Mouse (Mus musculus) stomach, postnatal 0 days (tissue): ENCODE data around the gene Ciao2b. TPM values are rescaled to one million over a fixed set of nuclear protein-coding genes. Genes with fewer than 3 reads are reported as not detected.

Experiments
- ATAC-seq: fragments of 200-750 bp; cut with Nextera tagmentation; 2 replicates; pipeline ENCODE4 v1.8.0; 2017; ENCODE audit not compliant: low FRiP score, low TSS enrichment
- DNase-seq: peaks from one replicate; pipeline ENCODE4 v3.0.0-alpha.2; 2016; ENCODE audit warnings: low spot score
- H3K27ac ChIP-seq: fragments of 300-500 bp; sonication (generic); replicated peaks from 2 replicates; pipeline ENCODE4 v1.5.1; 2014; ENCODE audit warnings: mild to moderate bottlenecking, control low read depth
- H3K27me3 ChIP-seq: fragments of 300-500 bp; sonication (generic); 2 replicates; pipeline ENCODE4 v1.6.1; 2014; ENCODE audit warnings: low read length; ENCODE audit not compliant: control insufficient read depth, insufficient read depth
- H3K36me3 ChIP-seq: fragments of 300-500 bp; sonication (generic); 2 replicates; pipeline ENCODE4 v1.6.1; 2014; ENCODE audit warnings: low read length, mixed read lengths; ENCODE audit not compliant: control insufficient read depth, insufficient read depth
- H3K4me1 ChIP-seq: fragments of 300-500 bp; sonication (generic); replicated peaks from 2 replicates; pipeline ENCODE4 v1.6.1; 2014; ENCODE audit warnings: antibody characterized with exemption; ENCODE audit not compliant: control insufficient read depth, insufficient read depth
- H3K4me2 ChIP-seq: fragments of 300-500 bp; sonication (generic); replicated peaks from 2 replicates; pipeline ENCODE4 v1.6.1; 2014; ENCODE audit warnings: low read depth, mild to moderate bottlenecking, control low read depth, moderate library complexity
- H3K4me3 ChIP-seq: fragments of 300-500 bp; sonication (generic); 2 replicates; pipeline ENCODE4 v1.5.1; 2014; ENCODE audit warnings: low read depth, low read length, control low read depth
- H3K9ac ChIP-seq: fragments of 300-500 bp; sonication (generic); 2 replicates; pipeline ENCODE4 v1.6.1; 2014; ENCODE audit warnings: mild to moderate bottlenecking, low read length, control low read depth, mixed read lengths
- H3K9me3 ChIP-seq: fragments of 300-500 bp; sonication (generic); 2 replicates; pipeline ENCODE4 v1.6.1; 2016; ENCODE audit warnings: low read length; ENCODE audit not compliant: control insufficient read depth
- CTCF ChIP-seq: IDR thresholded peaks from 2 replicates; pipeline ENCODE4 v1.5.1; 2016; ENCODE audit warnings: antibody characterized with exemption, low read depth, mild to moderate bottlenecking, moderate library complexity
- EP300 ChIP-seq: optimal IDR thresholded peaks from 2 replicates; pipeline ENCODE3; 2016; ENCODE audit warnings: antibody characterized with exemption
- WGBS: fragments of 180-500 bp; shearing (Covaris S2); extraction: QIAGEN DNeasy Blood & Tissue Kit; methylation state at CpG from one replicate; pipeline ENCODE4 v1.1.7; 2014; 5-methylcytosine and 5-hydroxymethylcytosine counted together
- polyA plus RNA-seq: library from polyadenylated mRNA; unstranded; fragments of >200 nt; fragmentation: Nextera tagmentation; extraction: Ambion mirVana; gene quantifications from 2 replicates; pipeline ENCODE4 v1.2.1, GENCODE M21; 2015

Gene Ciao2b
- polyA plus RNA-seq, 1 experiment from 2014 or later: 71.2 TPM

DNA sequence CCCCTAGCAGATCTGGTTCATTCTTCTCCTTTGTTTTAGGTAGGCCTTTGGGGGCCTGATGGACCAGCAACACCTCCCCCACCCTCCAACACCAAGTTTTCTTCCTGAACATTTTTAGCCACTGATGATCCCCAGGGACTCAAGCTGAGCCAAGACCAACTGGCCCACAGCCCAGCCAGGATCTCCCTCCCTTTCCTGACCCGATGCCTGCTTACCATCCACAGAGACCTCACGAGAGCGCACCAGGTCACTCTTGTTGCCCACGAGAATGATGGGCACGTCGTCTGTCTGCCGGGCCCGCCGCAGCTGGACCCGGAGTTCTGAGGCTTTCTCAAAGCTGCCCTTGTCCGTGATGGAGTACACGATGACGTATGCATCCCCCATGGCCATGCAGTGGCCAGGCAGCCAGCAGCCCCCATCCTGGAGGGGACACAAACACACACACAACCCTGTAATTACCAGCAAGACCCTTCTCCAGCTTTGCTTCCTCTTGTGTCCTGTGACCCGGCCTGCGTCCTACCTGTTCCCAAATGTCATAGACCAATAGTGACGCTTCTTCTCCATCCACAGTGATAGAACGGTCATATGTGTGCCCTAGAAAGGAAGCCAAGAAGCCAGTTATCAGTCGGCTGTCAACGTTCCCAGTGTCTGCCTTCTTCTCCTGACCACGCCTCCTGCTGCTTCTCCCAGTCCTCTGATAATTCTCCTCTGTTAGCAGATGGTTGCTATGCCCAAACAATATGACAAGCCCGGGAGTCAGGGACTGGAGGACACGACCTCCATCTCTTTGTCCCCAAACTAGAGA is 12.3 kb downstream of the Ciao2b start:
- Histone ChIP-seq H3K9me3 (no peaks in the 10 kb centered on the region), H3K4me1 (0 out of 2 replicates have a peak, but pooled peaks cover 2% of the 10 kb centered on the region), H3K4me3 (0 out of 2 replicates have a peak overlapping the region, but pooled peaks have one; percentile 42), H3K4me2 (peak overlapping the region; percentile 58), H3K36me3 (no peaks in the 10 kb centered on the region), H3K27me3 (no peaks in the 10 kb centered on the region), H3K9ac (no peak overlapping the region), H3K27ac (no peak overlapping the region)
- DNase-seq: no peak
- no peak for TF ChIP-seq EP300
- TF ChIP-seq CTCF: no peak
- 60% methylated on average over 22 of the region's 22 CpGs for WGBS
- no peak for ATAC-seq

DNA sequence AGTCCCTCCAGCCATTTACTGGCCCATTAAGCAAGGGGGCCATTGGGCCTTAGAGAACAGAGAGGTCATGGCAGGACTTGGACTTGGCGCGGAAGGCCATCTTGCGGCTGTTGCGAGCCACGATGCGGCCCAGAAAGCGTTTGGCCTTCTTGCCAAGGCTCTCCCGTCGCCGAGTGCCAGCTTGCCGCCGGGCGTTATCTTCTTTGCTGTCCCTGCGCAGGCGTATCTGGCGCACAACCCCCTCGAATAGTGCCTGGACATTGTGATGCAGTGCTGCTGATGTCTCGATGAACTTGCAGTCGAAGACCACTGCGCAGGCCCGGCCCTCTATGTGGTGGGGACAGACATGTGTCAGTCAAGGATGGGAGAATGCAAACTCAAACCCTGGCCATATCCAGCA is 13.4 kb downstream of the Ciao2b start:
- no peaks in the 10 kb centered on the region for H3K9me3 ChIP-seq
- H3K9ac ChIP-seq: no peak overlapping the region
- TF ChIP-seq EP300 (no peak), CTCF (no peak)
- no peak for DNase-seq
- H3K4me2 ChIP-seq: no peak overlapping the region
- no peak overlapping the region for H3K27ac ChIP-seq
- H3K4me3 ChIP-seq: no peak overlapping the region
- H3K27me3 ChIP-seq: no peaks in the 10 kb centered on the region
- 0 out of 2 replicates have a peak, but pooled peaks cover 2% of the 10 kb centered on the region for H3K4me1 ChIP-seq
- no peaks in the 10 kb centered on the region for H3K36me3 ChIP-seq
- 95% methylated on average over 21 of the region's 21 CpGs for WGBS
- ATAC-seq: no peak

DNA sequence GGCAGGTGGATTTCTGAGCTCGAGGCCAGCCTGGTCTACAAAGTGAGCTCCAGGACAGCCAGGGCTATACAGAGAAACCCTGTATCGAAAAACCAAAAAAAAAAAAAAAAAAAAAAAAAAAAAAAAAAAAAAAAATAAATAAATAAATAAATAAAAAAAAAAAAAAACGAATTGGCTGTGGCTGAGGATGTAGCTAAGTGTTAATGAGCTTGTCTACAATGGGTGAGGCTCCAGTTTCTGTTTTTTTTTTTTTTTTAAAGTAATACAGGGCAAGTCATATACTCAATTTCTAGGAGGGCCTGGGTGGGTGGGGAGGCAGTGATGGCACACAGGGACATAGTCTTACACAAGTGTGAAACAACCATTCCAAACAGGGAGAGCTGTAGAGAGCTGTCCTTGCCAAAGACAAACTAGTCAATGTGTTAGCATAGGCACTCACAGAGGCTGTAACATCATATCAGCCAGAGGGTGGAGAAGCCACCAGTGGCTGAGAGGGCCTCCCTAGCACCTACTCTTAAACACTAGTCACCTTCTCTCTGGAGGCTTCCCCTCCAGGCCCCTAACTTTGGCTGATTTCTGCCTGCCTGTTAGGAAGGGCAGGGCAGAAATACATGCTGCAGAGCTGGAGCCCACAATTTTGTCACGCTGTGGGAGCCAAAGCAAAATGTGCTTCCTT is 14.6 kb downstream of the Ciao2b start:
- WGBS: 60% methylated on average over 2 of the region's 4 CpGs
- Histone ChIP-seq H3K4me2 (no peak overlapping the region), H3K4me1 (0 out of 2 replicates have a peak, but pooled peaks cover 2% of the 10 kb centered on the region), H3K9me3 (no peaks in the 10 kb centered on the region), H3K4me3 (no peak overlapping the region), H3K36me3 (no peaks in the 10 kb centered on the region), H3K9ac (no peak overlapping the region), H3K27me3 (no peaks in the 10 kb centered on the region), H3K27ac (no peak overlapping the region)
- DNase-seq (no peak), ATAC-seq (no peak)
- TF ChIP-seq EP300 (no peak), CTCF (no peak)

DNA sequence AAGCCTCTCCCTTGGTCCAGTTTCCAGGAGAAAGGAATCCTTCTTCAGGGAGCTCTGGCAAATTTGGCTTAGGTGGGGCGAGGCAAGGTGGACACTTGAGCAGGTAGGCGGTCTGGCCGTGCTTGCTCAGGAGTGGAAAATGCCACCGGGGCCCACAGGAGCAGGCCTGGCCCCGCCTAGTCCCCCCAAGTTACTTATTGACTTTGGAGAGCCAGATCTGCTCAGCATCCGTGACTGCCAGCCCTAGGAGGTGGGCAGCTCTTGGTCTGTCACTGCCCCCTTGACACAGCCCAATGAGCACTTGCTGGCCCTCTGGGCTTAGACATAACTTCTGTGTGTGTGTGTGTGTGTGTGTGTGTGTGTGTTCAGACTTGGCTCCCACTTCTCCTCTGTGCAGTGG is 17.6 kb downstream of the Ciao2b start, which contains the start of gene Cdh16:
Gene Cdh16, minus strand, starts transcription at position 236 of the 400 bp plus-strand sequence.
- ATAC-seq (peak; percentile 28; the same call in 1 of the 2 replicates), DNase-seq (no peak)
- no peak within 1 kb of the TSS for H3K27ac ChIP-seq
- TF ChIP-seq EP300 (no peak), CTCF (no peak)
- no peaks in the 10 kb centered on the region for H3K9me3 ChIP-seq
- WGBS: 53% methylated on average over 6 of the region's 6 CpGs
- H3K27me3 ChIP-seq: no peaks in the 10 kb centered on the region
- H3K4me1 ChIP-seq: no peaks in the 10 kb centered on the region
- no peaks in the 10 kb centered on the region for H3K36me3 ChIP-seq
- H3K4me3 ChIP-seq: no peak within 1 kb of the TSS
- no peak within 1 kb of the TSS for H3K4me2 ChIP-seq
- no peak within 1 kb of the TSS for H3K9ac ChIP-seq

DNA sequence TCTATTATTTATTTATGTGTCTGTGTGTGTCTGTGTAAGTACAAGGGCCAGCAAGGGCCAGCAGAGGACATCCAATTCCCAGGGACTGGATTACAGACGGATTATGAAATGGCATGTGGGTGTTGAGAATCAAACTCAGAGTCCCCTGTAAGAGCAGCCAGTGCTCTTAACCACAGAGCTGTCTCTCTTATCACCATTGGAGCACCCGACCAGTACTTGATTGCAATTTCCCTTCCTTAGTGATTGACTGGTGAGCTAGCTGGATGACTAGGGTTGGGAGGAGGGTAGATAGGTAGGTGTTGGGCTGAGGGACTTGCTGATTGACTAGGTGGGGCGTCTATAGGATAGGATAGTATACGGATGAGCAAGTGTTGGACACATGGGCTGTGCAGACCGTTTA is 21.0 kb downstream of the Ciao2b start:
- WGBS: 68% methylated on average over 5 of the region's 5 CpGs
- no peak for ATAC-seq
- H3K4me2 ChIP-seq: no peak overlapping the region
- H3K9me3 ChIP-seq: no peaks in the 10 kb centered on the region
- DNase-seq: no peak
- H3K27ac ChIP-seq: no peak overlapping the region
- no peaks in the 10 kb centered on the region for H3K27me3 ChIP-seq
- H3K4me3 ChIP-seq: no peak overlapping the region
- no peaks in the 10 kb centered on the region for H3K36me3 ChIP-seq
- TF ChIP-seq CTCF (no peak), EP300 (no peak)
- H3K4me1 ChIP-seq: no peaks in the 10 kb centered on the region
- H3K9ac ChIP-seq: no peak overlapping the region

DNA sequence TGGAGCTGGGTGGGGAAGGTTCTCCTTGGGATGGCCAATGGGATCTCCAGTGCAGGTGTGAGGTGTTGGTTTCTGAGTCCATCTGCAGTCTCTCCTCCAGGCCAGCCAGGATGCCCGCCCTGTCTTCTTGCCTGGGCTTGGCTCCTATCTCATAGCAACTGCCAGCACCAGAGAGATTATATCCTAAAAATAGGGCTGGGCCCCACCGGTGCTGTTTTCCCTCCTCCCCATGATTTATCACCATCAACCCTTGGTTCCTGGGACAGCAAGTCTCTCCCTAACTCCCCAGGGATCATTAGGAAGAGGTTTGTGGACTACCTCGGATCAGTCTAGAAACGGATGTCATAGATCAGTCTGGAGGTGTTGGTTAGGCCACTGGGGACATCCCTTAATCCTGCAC is 28.6 kb downstream of the Ciao2b start:
- TF ChIP-seq EP300 (no peak), CTCF (no peak)
- Histone ChIP-seq H3K4me2 (no peak overlapping the region), H3K27ac (no peak overlapping the region), H3K9me3 (no peaks in the 10 kb centered on the region), H3K4me3 (no peak overlapping the region), H3K4me1 (no peaks in the 10 kb centered on the region), H3K27me3 (no peaks in the 10 kb centered on the region), H3K36me3 (no peaks in the 10 kb centered on the region), H3K9ac (no peak overlapping the region)
- 59% methylated on average over 4 of the region's 4 CpGs for WGBS
- ATAC-seq (no peak), DNase-seq (no peak)
